Mouse (Mus musculus) lung, postnatal 0 days (tissue): ENCODE measurements around the gene Trpm8. TPM values are rescaled to one million over a fixed set of nuclear protein-coding genes. Genes with fewer than 3 reads are reported as not detected.

ENCODE experiments used
- ATAC-seq: fragments of 200-750 bp; cut with Nextera tagmentation; 2 replicates; pipeline ENCODE4 v1.8.0; 2017; ENCODE audit warnings: moderate library complexity
- DNase-seq: peaks from one replicate; pipeline ENCODE4 v3.0.0-alpha.2; 2016; ENCODE audit warnings: low spot score
- H3K27ac ChIP-seq: fragments of 300-500 bp; sonication (generic); 2 replicates; pipeline ENCODE4 v1.5.1; 2014; ENCODE audit warnings: antibody characterized with exemption, mild to moderate bottlenecking, low read length, mixed read lengths
- H3K27me3 ChIP-seq: fragments of 300-500 bp; sonication (generic); replicated peaks from 2 replicates; pipeline ENCODE4 v1.6.1; 2014; ENCODE audit warnings: low read length, mixed read lengths; ENCODE audit not compliant: insufficient read depth
- H3K36me3 ChIP-seq: fragments of 300-500 bp; sonication (generic); 2 replicates; pipeline ENCODE4 v1.6.1; 2014; ENCODE audit warnings: low read length, mixed read lengths; ENCODE audit not compliant: insufficient read depth
- H3K4me1 ChIP-seq: fragments of 300-500 bp; sonication (generic); 2 replicates; pipeline ENCODE4 v1.6.1; 2014; ENCODE audit warnings: antibody characterized with exemption, low read depth, low read length, mixed read lengths; ENCODE audit not compliant: insufficient read depth
- H3K4me2 ChIP-seq: fragments of 300-500 bp; sonication (generic); replicated peaks from 2 replicates; pipeline ENCODE4 v1.6.1; 2014; ENCODE audit warnings: low read depth, mild to moderate bottlenecking, low read length, moderate library complexity, mixed read lengths
- H3K4me3 ChIP-seq: fragments of 300-500 bp; sonication (generic); 2 replicates; pipeline ENCODE4 v1.5.1; 2014; ENCODE audit warnings: low read depth, low read length
- H3K9ac ChIP-seq: fragments of 300-500 bp; sonication (generic); replicated peaks from 2 replicates; pipeline ENCODE4 v1.6.1; 2014; ENCODE audit warnings: low read depth, mild to moderate bottlenecking
- H3K9me3 ChIP-seq: fragments of 300-500 bp; sonication (generic); 2 replicates; pipeline ENCODE4 v1.6.1; 2016; ENCODE audit warnings: low read length, mixed read lengths
- CTCF ChIP-seq: IDR thresholded peaks from 2 replicates; pipeline ENCODE4 v1.5.1; 2016; ENCODE audit warnings: antibody characterized with exemption, mild to moderate bottlenecking
- EP300 ChIP-seq: IDR thresholded peaks from 2 replicates; pipeline ENCODE4 v1.6.1; 2016; ENCODE audit warnings: antibody characterized with exemption, mild to moderate bottlenecking, control low read depth
- WGBS: fragments of 180-500 bp; shearing (Covaris S2); extraction: QIAGEN DNeasy Blood & Tissue Kit; methylation state at CpG from one replicate; pipeline ENCODE4 v1.1.7; 2014; 5-methylcytosine and 5-hydroxymethylcytosine counted together
- polyA plus RNA-seq: library from polyadenylated mRNA; unstranded; fragments of >200 nt; fragmentation: Nextera tagmentation; extraction: Ambion mirVana; gene quantifications from 2 replicates; pipeline ENCODE4 v1.2.1, GENCODE M21; 2015

Gene Trpm8
- polyA plus RNA-seq, 1 experiment from 2014 or later = not detected

DNA sequence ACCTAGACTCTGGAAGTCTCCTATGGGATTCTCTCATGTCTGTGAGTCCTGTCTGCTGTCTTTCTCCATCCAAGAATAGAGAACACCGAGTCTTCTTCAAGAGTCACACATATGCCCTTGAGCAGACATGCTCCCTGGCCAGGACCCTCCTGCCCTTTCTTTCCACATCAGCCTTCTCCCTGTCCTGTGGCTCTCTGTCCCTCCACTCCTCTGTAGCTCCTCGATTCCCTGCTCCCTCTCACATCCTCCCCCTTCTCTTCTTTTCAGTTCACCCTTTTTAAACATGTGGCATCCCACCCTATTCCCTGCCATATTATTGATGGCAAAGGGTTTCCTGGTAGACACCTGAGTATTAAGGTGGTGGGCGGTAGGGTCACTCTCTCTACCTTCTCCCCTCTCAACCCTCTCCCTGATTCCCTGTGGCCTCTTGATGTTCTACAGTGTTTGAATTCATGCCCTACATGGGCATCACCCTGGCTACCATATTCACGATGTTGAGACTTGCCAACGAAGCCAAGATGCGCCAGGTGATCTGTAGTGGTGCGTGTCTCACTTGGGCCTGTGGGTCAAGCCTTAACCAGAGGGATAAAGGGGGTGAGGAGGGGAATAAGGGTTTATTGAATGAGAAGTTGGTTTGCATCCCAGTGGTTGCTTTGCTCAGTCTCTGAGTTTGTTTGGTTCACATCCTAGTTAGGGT, 45.5 kb upstream of the Trpm8 start:
- Histone ChIP-seq H3K27ac (no peak overlapping the region), H3K27me3 (no peaks in the 10 kb centered on the region), H3K36me3 (no peaks in the 10 kb centered on the region), H3K9ac (no peak overlapping the region), H3K9me3 (peaks cover 74% of the 10 kb centered on the region), H3K4me1 (no peaks in the 10 kb centered on the region), H3K4me3 (no peak overlapping the region), H3K4me2 (no peak overlapping the region)
- DNase-seq (no peak), ATAC-seq (no peak)
- TF ChIP-seq EP300 (no peak), CTCF (no peak)
- WGBS = 62% methylated on average over 7 of the region's 7 CpGs

DNA sequence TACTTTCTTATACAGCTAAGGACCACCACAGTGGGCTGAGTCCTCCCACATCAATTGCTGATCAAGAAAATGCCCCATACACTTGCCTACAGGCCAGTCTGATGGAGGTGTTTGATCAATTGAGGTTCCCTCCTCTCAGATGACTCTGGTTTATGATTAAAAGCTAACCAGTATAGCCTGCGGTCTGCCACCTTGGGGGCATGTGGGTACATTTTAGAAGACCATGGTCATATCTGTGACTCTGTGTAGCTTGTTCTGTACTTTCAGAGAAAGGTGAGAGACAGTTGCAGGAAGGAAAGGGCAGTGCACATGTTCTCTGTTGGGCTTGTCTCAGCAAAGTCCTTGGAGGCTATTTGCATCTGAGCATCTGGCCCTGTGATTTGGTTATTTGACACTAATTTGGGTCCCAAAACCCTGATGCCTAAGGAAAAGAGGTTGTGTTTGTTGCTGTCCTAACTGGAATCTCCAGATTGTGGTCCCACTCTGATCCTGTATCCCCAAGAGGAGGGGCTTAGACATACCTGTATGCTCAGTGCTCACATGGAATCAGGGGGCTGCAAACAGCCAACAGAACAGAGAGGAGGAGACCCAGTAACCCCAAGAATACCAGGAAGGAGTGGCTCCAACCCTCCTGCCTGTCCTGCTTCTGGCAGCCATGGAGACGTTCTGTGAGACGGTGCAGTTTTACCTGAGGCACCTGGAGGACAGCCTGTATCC, 44.6 kb upstream of the Trpm8 start:
- H3K9me3 ChIP-seq = peaks cover 75% of the 10 kb centered on the region
- no peak overlapping the region for H3K27ac ChIP-seq
- no peaks in the 10 kb centered on the region for H3K27me3 ChIP-seq
- no peak overlapping the region for H3K4me2 ChIP-seq
- ATAC-seq = no peak
- no peak overlapping the region for H3K9ac ChIP-seq
- 49% methylated on average over 3 of the region's 3 CpGs for WGBS
- no peaks in the 10 kb centered on the region for H3K36me3 ChIP-seq
- no peak overlapping the region for H3K4me3 ChIP-seq
- no peaks in the 10 kb centered on the region for H3K4me1 ChIP-seq
- TF ChIP-seq CTCF = no peak
- no peak for TF ChIP-seq EP300
- DNase-seq = no peak

DNA sequence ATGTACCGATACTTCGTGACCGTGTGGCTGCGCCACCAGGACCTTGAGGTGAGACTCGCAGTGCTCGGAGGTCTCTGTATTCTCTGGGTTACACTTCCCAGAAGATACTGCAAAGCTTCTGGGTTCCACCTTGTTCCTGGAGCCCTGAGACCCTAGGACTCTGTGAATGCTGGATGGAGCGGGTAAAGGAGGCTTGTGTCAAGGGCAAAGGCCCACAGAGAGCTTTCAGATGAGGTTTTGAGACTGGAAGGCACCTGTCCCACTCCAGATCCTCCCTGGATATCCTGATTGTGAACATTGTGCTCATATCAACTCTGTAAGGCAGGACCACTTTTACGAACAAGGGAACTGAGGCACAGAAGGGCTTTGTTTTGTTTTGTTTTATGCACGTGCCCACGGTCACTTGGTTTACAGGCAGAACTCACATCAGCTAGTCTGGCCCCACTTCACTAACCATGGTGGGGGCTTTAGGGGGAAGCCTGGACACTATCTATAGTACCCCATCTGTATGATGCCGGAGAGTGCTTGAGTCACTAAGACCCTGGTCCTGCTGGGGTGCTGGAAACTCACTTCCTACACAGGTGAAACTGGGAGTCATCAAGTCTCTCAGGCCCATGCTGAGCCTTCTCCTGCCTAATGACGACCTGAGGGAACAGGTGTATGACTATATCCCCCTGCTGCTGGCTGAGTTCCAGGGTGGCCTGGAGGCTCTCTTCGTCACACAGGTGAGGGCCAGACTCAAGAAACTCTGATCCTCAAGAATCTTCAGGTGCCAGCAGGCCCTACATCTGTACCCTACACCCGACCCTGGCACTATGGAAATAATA, 43.8 kb upstream of the Trpm8 start:
- Histone ChIP-seq H3K4me2 (no peak overlapping the region), H3K27ac (no peak overlapping the region), H3K4me3 (no peak overlapping the region), H3K36me3 (no peaks in the 10 kb centered on the region), H3K9ac (no peak overlapping the region), H3K9me3 (peaks cover 72% of the 10 kb centered on the region), H3K27me3 (no peaks in the 10 kb centered on the region), H3K4me1 (no peaks in the 10 kb centered on the region)
- no peak; the same call in 1 of the 2 replicates for ATAC-seq
- 64% methylated on average over 14 of the region's 14 CpGs for WGBS
- DNase-seq = no peak
- TF ChIP-seq EP300 = no peak
- TF ChIP-seq CTCF = no peak

DNA sequence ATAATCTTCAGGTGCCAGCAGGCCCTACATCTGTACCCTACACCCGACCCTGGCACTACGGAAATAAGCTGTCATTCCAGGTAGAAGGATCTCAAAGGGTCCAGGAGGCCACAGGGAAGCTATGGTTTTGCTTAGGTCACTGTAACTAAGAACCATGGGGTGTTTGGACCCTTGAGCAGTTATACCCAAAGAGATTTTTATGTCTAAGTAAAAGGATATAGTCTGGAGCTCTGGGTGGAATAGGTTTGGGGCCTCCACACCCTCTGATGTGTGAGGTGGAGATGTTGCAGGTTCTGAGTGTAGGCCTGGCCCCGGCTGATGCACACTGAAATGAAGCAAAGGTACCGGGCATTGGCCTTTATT, 43.2 kb upstream of the Trpm8 start:
- TF ChIP-seq CTCF (no peak), EP300 (no peak)
- ATAC-seq = no peak
- Histone ChIP-seq H3K27ac (no peak overlapping the region), H3K9me3 (peaks cover 72% of the 10 kb centered on the region), H3K4me3 (no peak overlapping the region), H3K27me3 (no peaks in the 10 kb centered on the region), H3K36me3 (no peaks in the 10 kb centered on the region), H3K9ac (no peak overlapping the region), H3K4me1 (no peaks in the 10 kb centered on the region), H3K4me2 (no peak overlapping the region)
- DNase-seq = no peak
- 56% methylated on average over 4 of the region's 4 CpGs for WGBS

DNA sequence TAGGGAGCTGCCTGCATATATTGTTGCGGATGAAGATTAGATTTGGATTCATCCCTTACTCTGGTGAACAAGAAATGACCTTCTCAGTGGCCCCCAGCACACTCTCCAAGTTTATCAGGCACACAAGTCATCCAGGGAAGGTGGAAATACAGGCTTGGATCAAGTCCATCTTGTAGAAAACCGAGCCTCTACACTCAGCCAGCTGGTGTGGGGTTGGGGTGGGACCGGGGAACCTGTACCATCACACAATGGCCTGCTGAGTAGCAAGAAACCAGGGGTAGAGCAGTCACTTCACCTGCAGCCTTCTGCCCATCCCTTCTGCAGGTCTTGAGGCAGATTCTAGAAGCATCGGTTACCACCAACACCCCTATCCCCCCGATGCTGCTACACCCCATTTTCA, 42.8 kb upstream of the Trpm8 start:
- TF ChIP-seq CTCF = no peak
- no peak for TF ChIP-seq EP300
- 39% methylated on average over 5 of the region's 5 CpGs for WGBS
- Histone ChIP-seq H3K36me3 (no peaks in the 10 kb centered on the region), H3K27me3 (no peaks in the 10 kb centered on the region), H3K4me2 (no peak overlapping the region), H3K27ac (no peak overlapping the region), H3K9ac (no peak overlapping the region), H3K4me1 (no peaks in the 10 kb centered on the region), H3K9me3 (peaks cover 72% of the 10 kb centered on the region), H3K4me3 (no peak overlapping the region)
- DNase-seq = no peak
- ATAC-seq = no peak
